Mouse (Mus musculus): Measurements from ENCODE around the gene Jmjd6. TPM values are rescaled to one million over a fixed set of nuclear protein-coding genes. Genes with fewer than 3 reads are reported as not detected.
"Not testable (repeated sequence)": the region's sequence is repeated elsewhere in the genome, so short reads cannot be mapped to it uniquely, and the experiment has no call there.

Gene Jmjd6
- polyA plus RNA-seq, 1 experiment from 2014 or later, result 73.4 TPM

GRCm38 (mm10) chr11:116850833-116851477 lies 7.7 kb upstream of the Jmjd6 start:
- no peaks in the 10 kb centered on the region for H3K9me3 ChIP-seq
- H3K36me3 ChIP-seq, result peaks cover 40% of the 10 kb centered on the region
- H3K27ac ChIP-seq, result no peak overlapping the region
- no peak for ATAC-seq (ENCODE audit: insufficient number of reproducible peaks, insufficient read depth, low FRiP score, low TSS enrichment, low read depth)
- peak overlapping the region; percentile 66 for H3K4me2 ChIP-seq
- peak overlapping the region; percentile 99 for H3K9ac ChIP-seq
- peaks cover 41% of the 10 kb centered on the region for H3K4me1 ChIP-seq
- H3K27me3 ChIP-seq, result no peaks in the 10 kb centered on the region
- 27% methylated on average over 6 of the region's 6 CpGs for whole genome bisulfite sequencing
- peak overlapping the region; percentile 96 for H3K4me3 ChIP-seq

GRCm38 (mm10) chr11:116850085-116850484 lies 6.8 kb upstream of the Jmjd6 start:
- H3K36me3 ChIP-seq, result peaks cover 36% of the 10 kb centered on the region
- H3K9me3 ChIP-seq, result no peaks in the 10 kb centered on the region
- H3K27ac ChIP-seq, result no peak overlapping the region
- ATAC-seq (ENCODE audit: insufficient number of reproducible peaks, insufficient read depth, low FRiP score, low TSS enrichment, low read depth), result no peak
- peak overlapping the region; percentile 66 for H3K4me2 ChIP-seq
- peak overlapping the region; percentile 96 for H3K4me3 ChIP-seq
- no peak overlapping the region for H3K9ac ChIP-seq
- no peaks in the 10 kb centered on the region for H3K27me3 ChIP-seq
- 65% methylated on average over 4 of the region's 4 CpGs for WGBS
- peaks cover 49% of the 10 kb centered on the region for H3K4me1 ChIP-seq

GRCm38 (mm10) chr11:116849587-116849986 lies 6.3 kb upstream of the Jmjd6 start:
- no peaks in the 10 kb centered on the region for H3K27me3 ChIP-seq
- H3K9ac ChIP-seq, result no peak overlapping the region
- H3K4me3 ChIP-seq, result no peak overlapping the region
- H3K9me3 ChIP-seq, result no peaks in the 10 kb centered on the region
- H3K4me1 ChIP-seq, result peaks cover 46% of the 10 kb centered on the region
- no peak overlapping the region for H3K27ac ChIP-seq
- H3K4me2 ChIP-seq, result no peak overlapping the region
- H3K36me3 ChIP-seq, result peaks cover 36% of the 10 kb centered on the region
- ATAC-seq (ENCODE audit: insufficient number of reproducible peaks, insufficient read depth, low FRiP score, low TSS enrichment, low read depth), result no peak

- not testable (repeated sequence) for H3K4me3 ChIP-seq; ATAC-seq (ENCODE audit: insufficient number of reproducible peaks, insufficient read depth, low FRiP score, low TSS enrichment, low read depth); H3K9ac ChIP-seq; H3K4me2 ChIP-seq; H3K9me3 ChIP-seq; H3K27ac ChIP-seq; H3K27me3 ChIP-seq
- Histone ChIP-seq H3K4me1 (peaks cover 49% of the 10 kb centered on the region), H3K36me3 (peaks cover 36% of the 10 kb centered on the region)
- 71% methylated on average over 2 of the region's 2 CpGs for WGBS
Measured at GRCm38 (mm10) chr11:116848877-116849178, 5.6 kb upstream of the Jmjd6 start.

- no peak overlapping the region for H3K9ac ChIP-seq
- H3K27ac ChIP-seq, result no peak overlapping the region
- 76% methylated on average over 5 of the region's 5 CpGs for WGBS
- no peaks in the 10 kb centered on the region for H3K9me3 ChIP-seq
- no peak overlapping the region for H3K4me3 ChIP-seq
- H3K4me2 ChIP-seq, result no peak overlapping the region
- peaks cover 49% of the 10 kb centered on the region for H3K4me1 ChIP-seq
- no peak for ATAC-seq (ENCODE audit: insufficient number of reproducible peaks, insufficient read depth, low FRiP score, low TSS enrichment, low read depth)
- no peaks in the 10 kb centered on the region for H3K27me3 ChIP-seq
- H3K36me3 ChIP-seq, result peaks cover 36% of the 10 kb centered on the region
Measured at GRCm38 (mm10) chr11:116848086-116848876, 5.0 kb upstream of the Jmjd6 start.

- WGBS, result 92% methylated on average over 3 of the region's 3 CpGs
- peaks cover 36% of the 10 kb centered on the region for H3K36me3 ChIP-seq
- peaks cover 49% of the 10 kb centered on the region for H3K4me1 ChIP-seq
- no peak overlapping the region for H3K4me2 ChIP-seq
- no peak overlapping the region for H3K9ac ChIP-seq
- no peak for ATAC-seq (ENCODE audit: insufficient number of reproducible peaks, insufficient read depth, low FRiP score, low TSS enrichment, low read depth)
- no peak overlapping the region for H3K4me3 ChIP-seq
- no peaks in the 10 kb centered on the region for H3K9me3 ChIP-seq
- H3K27ac ChIP-seq, result peak overlapping the region; percentile 55
- no peaks in the 10 kb centered on the region for H3K27me3 ChIP-seq
Measured at GRCm38 (mm10) chr11:116847187-116848085, 4.2 kb upstream of the Jmjd6 start.

GRCm38 (mm10) chr11:116846593-116847181 lies 3.4 kb upstream of the Jmjd6 start:
- H3K9me3 ChIP-seq, result no peaks in the 10 kb centered on the region
- 0 out of 2 replicates have a peak overlapping the region, but pooled peaks have one; percentile 16 for H3K4me2 ChIP-seq
- H3K4me1 ChIP-seq, result peaks cover 50% of the 10 kb centered on the region
- ATAC-seq (ENCODE audit: insufficient number of reproducible peaks, insufficient read depth, low FRiP score, low TSS enrichment, low read depth), result no peak
- H3K27ac ChIP-seq, result peak overlapping the region; percentile 55
- H3K9ac ChIP-seq, result no peak overlapping the region; the same call in 1 of the 2 replicates
- H3K4me3 ChIP-seq, result no peak overlapping the region
- WGBS, result 74% methylated on average over 4 of the region's 4 CpGs
- no peaks in the 10 kb centered on the region for H3K27me3 ChIP-seq
- peaks cover 34% of the 10 kb centered on the region for H3K36me3 ChIP-seq

- peaks cover 61% of the 10 kb centered on the region for H3K4me1 ChIP-seq
- H3K9me3 ChIP-seq, result no peaks in the 10 kb centered on the region
- peak overlapping the region; percentile 97 for H3K27ac ChIP-seq
- H3K4me2 ChIP-seq, result peak overlapping the region; percentile 80
- H3K36me3 ChIP-seq, result peaks cover 40% of the 10 kb centered on the region
- peak overlapping the region; percentile 90 for H3K9ac ChIP-seq
- ATAC-seq (ENCODE audit: insufficient number of reproducible peaks, insufficient read depth, low FRiP score, low TSS enrichment, low read depth), result peak; percentile 58
- under 1% methylated on average over 72 of the region's 73 CpGs for WGBS
- no peaks in the 10 kb centered on the region for H3K27me3 ChIP-seq
- H3K4me3 ChIP-seq, result peak overlapping the region; percentile 83
Measured at GRCm38 (mm10) chr11:116842531-116843260, 553 bp downstream of the Jmjd6 start.

- H3K9me3 ChIP-seq, result no peaks in the 10 kb centered on the region
- H3K4me3 ChIP-seq, result peak overlapping the region; percentile 83
- peak overlapping the region; percentile 90 for H3K9ac ChIP-seq
- WGBS, result 78% methylated on average over 4 of the region's 4 CpGs
- H3K27me3 ChIP-seq, result no peaks in the 10 kb centered on the region
- peaks cover 57% of the 10 kb centered on the region for H3K36me3 ChIP-seq
- no peak for ATAC-seq (ENCODE audit: insufficient number of reproducible peaks, insufficient read depth, low FRiP score, low TSS enrichment, low read depth)
- no peak overlapping the region for H3K27ac ChIP-seq
- peak overlapping the region; percentile 80 for H3K4me2 ChIP-seq
- peaks cover 43% of the 10 kb centered on the region for H3K4me1 ChIP-seq
Measured at GRCm38 (mm10) chr11:116840748-116841147, 2.5 kb downstream of the Jmjd6 start.

GRCm38 (mm10) chr11:116839601-116840000 lies 3.6 kb downstream of the Jmjd6 start:
- no peak overlapping the region for H3K4me3 ChIP-seq
- 77% methylated on average over 7 of the region's 7 CpGs for WGBS
- peaks cover 35% of the 10 kb centered on the region for H3K4me1 ChIP-seq
- no peaks in the 10 kb centered on the region for H3K9me3 ChIP-seq
- no peak for ATAC-seq (ENCODE audit: insufficient number of reproducible peaks, insufficient read depth, low FRiP score, low TSS enrichment, low read depth)
- H3K27ac ChIP-seq, result 0 out of 2 replicates have a peak overlapping the region, but pooled peaks have one; percentile 2
- H3K4me2 ChIP-seq, result peak overlapping the region; percentile 9; the same call in 1 of the 2 replicates
- H3K36me3 ChIP-seq, result peaks cover 68% of the 10 kb centered on the region
- peak overlapping the region; percentile 44; the same call in 1 of the 2 replicates for H3K9ac ChIP-seq
- H3K27me3 ChIP-seq, result no peaks in the 10 kb centered on the region
